19 mouse cellular contexts compared by ENCODE assay signal in genomic region chr5:77826063-77826462, GRCm38 (mm10).
DNase-seq lines count a peak whose midpoint lies in the region; ATAC-seq and TF ChIP-seq lines count a peak whose summit lies in the region.
"Had no signal": no experiment of that assay in that cellular context is flagged by ENCODE, and none has a peak within 500 bp of the region (broad histone marks: within the 10 kb centered on the region; RNA-seq: fewer than 3 reads in every experiment).

No protein-coding gene starts in this region.

- no peak overlapping the region for H3K4me2 ChIP-seq in hindbrain, postnatal 0 days (ENCODE audit: low read depth, low read length)
- H3K4me2 ChIP-seq in hindbrain, embryonic 12.5 days (replicated peaks), result no peak overlapping the region
- no peak overlapping the region for H3K4me2 ChIP-seq in midbrain, embryonic 13.5 days (replicated peaks)
- H3K4me2 ChIP-seq: forebrain, embryonic 13.5 days; hindbrain, embryonic 13.5 days; intestine, embryonic 15.5 days had no signal

- 66% methylated on average over 4 of the region's 4 CpGs for WGBS in hindbrain, postnatal 0 days
- 79% methylated on average over 4 of the region's 4 CpGs for WGBS in hindbrain, embryonic 12.5 days
- 91% methylated on average over 4 of the region's 4 CpGs for WGBS in midbrain, embryonic 13.5 days

- no peaks in the 10 kb centered on the region for H3K4me1 ChIP-seq in hindbrain, postnatal 0 days (ENCODE audit: insufficient read depth, low read length)
- no peaks in the 10 kb centered on the region for H3K4me1 ChIP-seq in hindbrain, embryonic 12.5 days
- no peaks in the 10 kb centered on the region for H3K4me1 ChIP-seq in midbrain, embryonic 13.5 days (replicated peaks)
- H3K4me1 ChIP-seq: embryonic facial prominence, embryonic 10.5 days; forebrain, embryonic 13.5 days; hindbrain, embryonic 13.5 days; intestine, embryonic 15.5 days had no signal

- ATAC-seq in cerebellum, adult (ENCODE audit: insufficient number of reproducible peaks, low FRiP score, low TSS enrichment), result no peak
- ATAC-seq in hindbrain, postnatal 0 days, result no peak
- no peak for ATAC-seq in hindbrain, embryonic 12.5 days (ENCODE audit: low FRiP score)
- ATAC-seq in midbrain, embryonic 13.5 days, result no peak
- ATAC-seq: forebrain, embryonic 13.5 days; forebrain, postnatal 0 days; intestine, embryonic 15.5 days had no signal

- no peak overlapping the region for H3K27ac ChIP-seq in hindbrain, postnatal 0 days
- no peak overlapping the region for H3K27ac ChIP-seq in hindbrain, embryonic 12.5 days
- H3K27ac ChIP-seq in midbrain, embryonic 13.5 days, result no peak overlapping the region
- H3K27ac ChIP-seq: embryonic facial prominence, embryonic 10.5 days; forebrain, embryonic 13.5 days; hindbrain, embryonic 13.5 days; intestine, embryonic 15.5 days had no signal

- TF ChIP-seq CTCF in hindbrain, postnatal 0 days (IDR thresholded peaks at IDR 0.05; ENCODE audit: low read depth), result no peak

- no peaks in the 10 kb centered on the region for H3K36me3 ChIP-seq in hindbrain, postnatal 0 days (ENCODE audit: insufficient read depth, low read length)
- H3K36me3 ChIP-seq in hindbrain, embryonic 12.5 days, result no peaks in the 10 kb centered on the region
- H3K36me3 ChIP-seq in midbrain, embryonic 13.5 days, result no peaks in the 10 kb centered on the region
- H3K36me3 ChIP-seq: embryonic facial prominence, embryonic 10.5 days; intestine, embryonic 15.5 days had no signal

- no peaks in the 10 kb centered on the region for H3K9me3 ChIP-seq in hindbrain, postnatal 0 days (ENCODE audit: low read length)
- no peaks in the 10 kb centered on the region for H3K9me3 ChIP-seq in hindbrain, embryonic 12.5 days (replicated peaks)
- H3K9me3 ChIP-seq in midbrain, embryonic 13.5 days, result peaks cover 6% of the 10 kb centered on the region; the same call in 1 of the 2 replicates
- H3K9me3 ChIP-seq: forebrain, embryonic 13.5 days; intestine, embryonic 15.5 days had no signal

- no peak overlapping the region for H3K4me3 ChIP-seq in hindbrain, postnatal 0 days (ENCODE audit: low read length)
- H3K4me3 ChIP-seq in hindbrain, embryonic 12.5 days, result no peak overlapping the region
- no peak overlapping the region for H3K4me3 ChIP-seq in midbrain, embryonic 13.5 days (replicated peaks)
- H3K4me3 ChIP-seq: embryonic facial prominence, embryonic 10.5 days; forebrain, embryonic 13.5 days; hindbrain, embryonic 13.5 days; intestine, embryonic 15.5 days had no signal

- H3K9ac ChIP-seq in hindbrain, postnatal 0 days (replicated peaks; ENCODE audit: low read length), result no peak overlapping the region
- H3K9ac ChIP-seq in hindbrain, embryonic 12.5 days, result no peak overlapping the region
- H3K9ac ChIP-seq in midbrain, embryonic 13.5 days (replicated peaks), result no peak overlapping the region
- H3K9ac ChIP-seq: forebrain, embryonic 13.5 days; forebrain, postnatal 0 days; hindbrain, embryonic 13.5 days; intestine, embryonic 15.5 days had no signal

- no peaks in the 10 kb centered on the region for H3K27me3 ChIP-seq in hindbrain, postnatal 0 days (ENCODE audit: insufficient read depth, low read length)
- H3K27me3 ChIP-seq in hindbrain, embryonic 12.5 days, result no peaks in the 10 kb centered on the region
- H3K27me3 ChIP-seq in midbrain, embryonic 13.5 days, result no peaks in the 10 kb centered on the region
- H3K27me3 ChIP-seq: forebrain, embryonic 13.5 days; hindbrain, embryonic 13.5 days; intestine, embryonic 15.5 days had no signal

- peak; percentile 13 for DNase-seq in cerebellum, adult 9-11 months
- DNase-seq in hindbrain, postnatal 0 days (ENCODE audit: low spot score), result peak; percentile 45
- DNase-seq in cerebellum, postnatal 25 days, result peak; percentile 57 to 75
- peak; percentile 43 for DNase-seq in retina, embryonic 14.5 days (ENCODE audit: low spot score)
- DNase-seq: adrenal gland, adult 2 months; adrenal gland, postnatal 25 days; forebrain, postnatal 0 days; gastrocnemius, postnatal 36 days; heart, adult 11 months; heart, postnatal 10 days; heart, postnatal 4 days; kidney, adult 18-20 months had no signal

Comparison
In these comparisons a context has a peak if more than half of its experiments do, and no peak if none do; other contexts are left out.
1. DNase-seq: peak in every context shown above with its lines; median percentile 66 in cerebellum, postnatal 25 days; 45 in hindbrain, postnatal 0 days; 43 in retina, embryonic 14.5 days; 13 in cerebellum, adult 9-11 months.